Mouse (Mus musculus): Measurements from ENCODE around the gene Kctd19. TPM values are rescaled to one million over a fixed set of nuclear protein-coding genes. Genes with fewer than 3 reads are reported as not detected.
A peak's percentile ranks its signal among the peaks of the same experiment; 100 is the strongest.

The Kctd19 gene
- total RNA-seq, 2 experiments from 2014 or later = 0.23 TPM; not detected in 1

GRCm38 (mm10) chr8:105336373-105337130, 76.8 kb downstream of the Kctd19 start:
- Histone ChIP-seq H3K4me3 (no peak overlapping the region), H3K27ac (no peak overlapping the region)
- intact Hi-C loops (cut with DNase I) = no loop called here
- DNase-seq = peak; percentile 32
- TF ChIP-seq CTCF (IDR thresholded peaks at IDR 0.05) = no peak

Other genes starting within 250 kb of the Kctd19 start
- 10 to 100 TPM; 58.9 to 76.8 TPM for gene Cbfb, start 242.8 kb downstream of the Kctd19 start, total RNA-seq (2021)
- gene D230025D16Rik, start 188.4 kb downstream of the Kctd19 start, total RNA-seq (2021) = 10 to 100 TPM; 28.1 to 33.1 TPM
- 1 to 10 TPM; 1.8 to 3.5 TPM for gene B3gnt9, start 158.3 kb downstream of the Kctd19 start, total RNA-seq (2021)
- 1 to 10 TPM; 2.4 to 2.9 TPM for gene Tradd, start 148.9 kb downstream of the Kctd19 start, total RNA-seq (2021)
- gene Fbxl8, start 148.9 kb downstream of the Kctd19 start, total RNA-seq (2021) = 1 to 10 TPM; 1.0 to 1.1 TPM
- 1 to 10 TPM; 6.1 to 8.4 TPM for gene Hsf4, start 143.7 kb downstream of the Kctd19 start, total RNA-seq (2021)
- gene Nol3, start 137.4 kb downstream of the Kctd19 start, total RNA-seq (2021) = 10 to 100 TPM; 27.9 to 32.4 TPM
- under 1 TPM; 0.33 to 0.98 TPM for gene 4931428F04Rik, start 123.6 kb downstream of the Kctd19 start, total RNA-seq (2021)
- gene Exoc3l, start 117.4 kb downstream of the Kctd19 start, total RNA-seq (2021) = 1 to 10 TPM in 1 of 2 experiments, under 1 TPM in 1; 0.84 to 2.3 TPM
- 10 to 100 TPM; 26.8 to 29.7 TPM for gene E2f4, start 115.8 kb downstream of the Kctd19 start, total RNA-seq (2021)
- 1 to 10 TPM; 1.2 to 1.6 TPM for gene Elmo3, start 107.9 kb downstream of the Kctd19 start, total RNA-seq (2021)
- 1 to 10 TPM in 1 of 2 experiments, under 1 TPM in 1; 0.99 to 1.3 TPM for gene Lrrc29, start 87.2 kb downstream of the Kctd19 start, total RNA-seq (2021)
- gene Tmem208, start 87.1 kb downstream of the Kctd19 start, total RNA-seq (2021) = 10 to 100 TPM; 20.1 to 24.6 TPM
- 10 to 100 TPM; 17.5 to 23.4 TPM for gene Fhod1, start 65.5 kb downstream of the Kctd19 start, total RNA-seq (2021)
- under 1 TPM; 0.45 to 0.92 TPM for gene Slc9a5, start 64.7 kb downstream of the Kctd19 start, total RNA-seq (2021)
- gene Plekhg4, start 40.2 kb downstream of the Kctd19 start, total RNA-seq (2021) = not detected
- under 1 TPM; 0.64 to 0.73 TPM for gene Lrrc36, start 69 bp upstream of the Kctd19 start, total RNA-seq (2021)
- gene Tppp3, start 58.0 kb upstream of the Kctd19 start, total RNA-seq (2021) = 10 to 100 TPM; 52.8 to 53.4 TPM
- 10 to 100 TPM in 1 of 2 experiments, 1 to 10 TPM in 1; 9.6 to 11.2 TPM for gene Zdhhc1, start 83.4 kb upstream of the Kctd19 start, total RNA-seq (2021)
- gene Hsd11b2, start 105.3 kb upstream of the Kctd19 start, total RNA-seq (2021) = not detected
- 10 to 100 TPM; 40.3 to 41.6 TPM for gene Atp6v0d1, start 152.5 kb upstream of the Kctd19 start, total RNA-seq (2021)
- gene Ripor1, start 191.8 kb upstream of the Kctd19 start, total RNA-seq (2021) = 10 to 100 TPM; 15.7 to 20.6 TPM
- 10 to 100 TPM; 33.2 to 42.6 TPM for gene Ctcf, start 223.1 kb upstream of the Kctd19 start, total RNA-seq (2021)
- gene Agrp, start 223.9 kb upstream of the Kctd19 start, total RNA-seq (2021) = under 1 TPM in 1 of 2 experiments, not detected in 1; 0.75 TPM